13 mouse cellular contexts compared by ENCODE assay signal in genomic region chr4:43309696-43310338, GRCm38 (mm10). TPM values are rescaled to one million over a fixed set of nuclear protein-coding genes. Genes with fewer than 3 reads are reported as not detected.
DNase-seq lines count a peak whose midpoint lies in the region; ATAC-seq lines count a peak whose summit lies in the region.
"Had no signal": no experiment of that assay in that cellular context is flagged by ENCODE, and none has a peak within 500 bp of the region (broad histone marks: within the 10 kb centered on the region; RNA-seq: fewer than 3 reads in every experiment).

No protein-coding gene starts in this region.

- WGBS in kidney, embryonic 16.5 days, result 20% methylated on average over 11 of the region's 11 CpGs
- WGBS in midbrain, embryonic 15.5 days, result 19% methylated on average over 11 of the region's 11 CpGs

- H3K4me1 ChIP-seq in kidney, embryonic 16.5 days (ENCODE audit: insufficient read depth, low read length), result no peaks in the 10 kb centered on the region
- peaks cover 10% of the 10 kb centered on the region for H3K4me1 ChIP-seq in midbrain, embryonic 15.5 days

- no peak overlapping the region for H3K4me2 ChIP-seq in kidney, embryonic 16.5 days (replicated peaks; ENCODE audit: low read depth, low read length)
- no peak overlapping the region for H3K4me2 ChIP-seq in midbrain, embryonic 15.5 days
- H3K4me2 ChIP-seq: liver, embryonic 11.5 days had no signal

- no peaks in the 10 kb centered on the region for H3K27me3 ChIP-seq in kidney, embryonic 16.5 days (ENCODE audit: insufficient read depth, low read length)
- no peaks in the 10 kb centered on the region for H3K27me3 ChIP-seq in midbrain, embryonic 15.5 days (replicated peaks)

- H3K9ac ChIP-seq in kidney, embryonic 16.5 days (replicated peaks; ENCODE audit: low read length), result no peak overlapping the region
- no peak overlapping the region for H3K9ac ChIP-seq in midbrain, embryonic 15.5 days

- H3K9me3 ChIP-seq in kidney, embryonic 16.5 days (ENCODE audit: low read length), result no peaks in the 10 kb centered on the region
- no peaks in the 10 kb centered on the region for H3K9me3 ChIP-seq in midbrain, embryonic 15.5 days

- ATAC-seq in kidney, embryonic 16.5 days (ENCODE audit: low FRiP score, low TSS enrichment), result peak; percentile 82
- peak; percentile 58 for ATAC-seq in midbrain, embryonic 15.5 days (replicated peaks)
- ATAC-seq in inflammation-experienced regulatory T-cells, adult 6 months, result no peak
- ATAC-seq: CD4-positive, CD25-positive, alpha-beta regulatory T cell, adult 4 months had no signal

- peak; percentile 11 for DNase-seq in 3T3-L1 (ENCODE audit: low read depth, low spot score)
- peak; percentile 65 for DNase-seq in embryo, embryonic 11 days
- DNase-seq in spleen, postnatal 4 days (ENCODE audit: low spot score in 2 of 2), result no peak
- no peak for DNase-seq in thymus, postnatal 14 days
- DNase-seq in urinary bladder, postnatal 10 days (ENCODE audit: low spot score), result no peak
- DNase-seq: cerebellum, postnatal 25 days; gastrocnemius, postnatal 36 days had no signal

- no peak overlapping the region for H3K4me3 ChIP-seq in kidney, embryonic 16.5 days (ENCODE audit: low read length)
- no peak overlapping the region for H3K4me3 ChIP-seq in midbrain, embryonic 15.5 days
- H3K4me3 ChIP-seq: erythroblast, embryonic 14.5 days had no signal

- no peaks in the 10 kb centered on the region for H3K36me3 ChIP-seq in kidney, embryonic 16.5 days (ENCODE audit: insufficient read depth, low read length)
- H3K36me3 ChIP-seq in midbrain, embryonic 15.5 days (replicated peaks), result no peaks in the 10 kb centered on the region

- no peak overlapping the region for H3K27ac ChIP-seq in kidney, embryonic 16.5 days (ENCODE audit: low read length)
- peak overlapping the region; percentile 30; the same call in 1 of the 2 replicates for H3K27ac ChIP-seq in midbrain, embryonic 15.5 days

RNA-seq across cellular contexts. Expression of gene Atp8b5, which starts 42.9 kb away (rescaled TPM):
- 0.66 and 0.77 TPM in 2 replicates for polyA plus RNA-seq in kidney, embryonic 16.5 days (2015; fragmentation: Nextera tagmentation; extraction: Ambion mirVana)
- 0.46 and 0.89 TPM in 2 replicates for polyA plus RNA-seq in midbrain, embryonic 15.5 days (2015; fragmentation: Nextera tagmentation; extraction: Ambion mirVana)
- polyA plus RNA-seq in inflammation-experienced regulatory T-cells, adult 6 months (2017; shearing (Covaris generic)), result not detected
- polyA plus RNA-seq: CD4-positive, CD25-positive, alpha-beta regulatory T cell, adult 4 months; erythroblast, embryonic 14.5 days had no signal

Comparison
In these comparisons a context has a peak if more than half of its experiments do, and no peak if none do; other contexts are left out.
1. DNase-seq: peak in 3T3-L1 (single experiment) and embryo, embryonic 11 days (single experiment); none in spleen, postnatal 4 days (0 of 2), thymus, postnatal 14 days (single experiment) and urinary bladder, postnatal 10 days (single experiment).